Mouse (Mus musculus) CH12F3 (cell line): ENCODE data around the gene Faah.

Experiments used
- in situ Hi-C: fragments of 300-500 bp; cut with MboI; formaldehyde crosslinking; loops from 2 replicates; pipeline ENCODE4 v1.14.3; 2020; ENCODE audit warnings: low sequenced_read_pairs

Faah gene

DNA sequence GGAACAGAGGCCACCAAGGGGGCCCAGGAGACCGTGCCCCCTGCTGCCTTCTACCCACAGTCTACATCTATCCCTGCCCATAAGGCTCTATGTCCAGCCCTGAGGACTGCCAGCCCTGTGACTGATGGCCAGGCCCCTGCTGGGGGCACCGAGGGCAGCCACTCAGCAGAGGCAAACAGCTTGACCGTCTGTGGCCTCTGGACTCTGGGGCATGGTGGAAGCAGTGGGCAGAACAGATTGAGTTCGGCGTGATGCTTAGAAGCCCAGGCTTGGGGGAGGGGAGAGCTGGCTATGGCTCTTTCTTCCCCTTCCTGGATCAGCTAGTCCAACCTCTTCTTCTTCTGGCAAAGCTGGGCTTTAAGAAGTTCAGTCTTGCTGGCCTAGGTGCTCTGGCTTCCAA, 64.2 kb downstream of the Faah start:
- in situ Hi-C loops: no loop called here

DNA sequence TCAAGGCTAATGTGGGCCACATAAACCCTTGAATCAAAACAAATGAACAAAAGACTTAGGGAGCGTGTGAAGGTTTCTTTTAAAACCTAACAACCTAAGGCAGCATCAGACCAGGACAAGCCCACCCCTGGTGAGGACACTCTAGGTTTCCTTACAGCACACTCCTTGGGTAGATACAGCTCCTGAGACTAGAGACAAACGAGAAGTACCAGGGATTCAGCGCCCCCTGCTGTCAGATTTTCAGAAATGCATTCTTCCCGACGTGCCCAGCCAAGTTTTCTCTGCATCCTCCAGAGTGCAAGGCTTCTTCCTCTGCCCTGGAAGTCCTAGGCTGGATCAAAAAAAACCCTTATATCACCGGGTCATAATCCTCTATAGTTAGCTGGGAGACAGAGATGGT, 65.0 kb downstream of the Faah start:
- in situ Hi-C loops: no loop called here

DNA sequence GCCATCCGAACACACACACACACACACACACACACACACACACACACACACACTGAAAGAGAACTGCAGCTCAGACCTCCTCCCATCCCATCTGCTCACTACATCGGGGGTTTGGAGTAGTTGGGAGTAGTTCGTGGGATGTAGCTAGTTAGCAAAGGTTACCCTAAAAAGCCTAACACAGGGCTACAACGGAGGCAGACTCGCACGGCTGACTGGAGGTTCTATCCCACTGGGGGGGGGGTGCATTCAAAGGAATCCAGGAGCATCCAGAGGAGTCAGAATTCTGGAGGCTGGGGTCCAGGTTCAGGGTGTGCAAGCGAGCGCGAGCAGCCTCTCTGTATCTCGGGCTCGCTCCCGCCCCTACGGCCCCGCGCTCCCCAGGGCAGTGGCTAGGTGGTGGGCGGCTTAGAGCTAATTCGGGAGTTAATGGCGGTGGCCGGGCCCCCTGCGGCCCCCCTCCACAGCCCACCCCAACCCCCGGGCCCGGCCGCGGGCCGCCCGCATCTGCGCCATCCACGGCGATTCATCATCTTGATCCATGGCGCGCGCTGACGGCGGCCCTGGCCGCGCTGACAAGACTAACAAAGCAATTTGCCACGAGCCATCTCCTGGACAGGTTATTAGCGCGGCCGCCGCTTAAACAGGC, 73.9 kb downstream of the Faah start:
- in situ Hi-C loops: no loop called here

DNA sequence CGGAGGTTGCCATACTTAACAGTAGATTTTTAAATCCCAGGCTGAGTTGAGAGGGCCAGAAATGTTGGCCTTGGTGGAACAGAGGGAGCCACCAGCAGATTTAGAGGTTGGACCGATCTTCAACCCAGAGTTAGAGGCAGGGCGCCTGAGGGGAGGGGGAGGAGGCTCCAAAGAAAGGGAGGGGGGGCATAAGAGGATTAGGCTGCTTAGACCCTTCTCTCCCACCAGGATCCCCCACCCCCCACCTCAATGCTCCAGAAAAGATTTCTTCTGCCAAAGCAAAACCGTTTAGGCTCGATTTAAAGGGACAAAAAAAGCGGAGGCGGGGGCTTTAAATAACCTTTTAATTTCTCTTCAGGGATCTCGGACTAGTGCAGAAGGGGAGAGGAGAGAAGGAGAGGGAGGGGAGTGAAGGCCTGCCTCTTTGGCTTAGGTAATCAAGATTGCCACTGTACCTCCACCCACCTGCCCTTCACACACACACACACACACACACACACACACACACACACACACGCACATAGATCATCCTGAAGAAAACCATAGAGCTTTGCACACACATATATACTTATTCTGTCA, 76.4 kb downstream of the Faah start:
- in situ Hi-C loops: no loop called here

DNA sequence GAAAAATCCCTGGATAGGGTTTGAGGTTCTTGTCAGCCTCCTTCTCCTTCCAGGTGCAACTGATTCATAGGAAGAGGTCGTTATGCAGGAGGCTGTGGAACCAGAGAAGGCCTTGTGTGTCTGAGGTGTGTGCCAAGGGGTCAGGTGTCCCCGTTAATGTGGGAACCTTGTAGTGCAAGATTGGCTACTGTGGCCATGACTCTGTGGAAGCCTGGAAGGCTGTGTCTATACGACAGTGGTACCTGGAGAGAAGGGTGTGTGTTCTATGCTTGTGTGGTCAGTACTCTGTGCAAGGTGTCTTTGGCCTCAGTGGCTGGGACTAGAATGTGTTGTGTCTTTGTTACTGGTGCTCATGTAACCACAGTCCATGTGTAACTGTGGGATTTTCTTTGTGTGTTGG, 77.0 kb downstream of the Faah start:
- in situ Hi-C loops: no loop called here

DNA sequence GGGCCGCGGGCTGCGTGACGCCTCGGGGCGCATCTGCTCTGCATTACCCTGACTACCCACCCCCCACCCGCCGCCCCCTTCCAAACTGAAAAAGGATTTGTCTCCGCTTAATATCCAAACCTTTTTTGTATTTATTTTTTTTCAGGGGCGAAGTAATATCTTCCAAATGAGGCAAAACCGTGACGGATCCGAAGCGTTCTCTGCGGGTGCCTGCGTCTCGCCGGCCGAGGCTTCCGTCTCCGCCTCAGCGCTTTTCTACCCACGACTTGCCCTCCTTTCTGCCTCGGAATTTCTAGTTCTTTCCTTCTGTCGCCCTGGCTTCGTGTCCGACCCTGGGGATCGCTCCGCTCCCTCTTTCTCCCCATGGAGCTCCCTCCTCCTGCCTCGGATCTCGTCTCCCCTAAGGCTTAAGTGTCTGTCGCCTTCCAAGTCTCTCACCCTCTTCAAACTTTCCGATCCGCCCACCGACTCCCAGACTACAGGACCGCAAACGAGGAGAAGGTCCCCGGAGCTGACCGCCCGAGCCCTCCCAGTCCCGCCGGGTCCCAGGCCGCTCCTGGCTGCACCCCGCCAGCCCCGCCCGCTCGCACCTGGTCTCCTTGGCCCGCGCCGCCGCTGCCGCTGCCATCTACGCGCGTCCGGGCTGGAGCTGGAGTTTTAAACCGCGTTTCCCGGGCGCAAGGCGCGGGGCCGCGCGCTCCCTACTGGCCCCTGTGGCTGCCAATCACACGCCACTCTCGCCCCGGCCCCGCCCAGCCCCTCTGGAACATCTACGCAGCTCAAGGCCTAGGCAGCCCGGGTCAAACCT, 78.2 kb downstream of the Faah start, which contains the start of gene Dmbx1:
Gene Dmbx1 (minus strand): TSS at position 632 of the 808 bp plus-strand sequence.
- in situ Hi-C loops: no loop called here

GRCm38 (mm10) chr4:115938276-115939160, 79.2 kb downstream of the Faah start:
- in situ Hi-C loops: no loop called here

DNA sequence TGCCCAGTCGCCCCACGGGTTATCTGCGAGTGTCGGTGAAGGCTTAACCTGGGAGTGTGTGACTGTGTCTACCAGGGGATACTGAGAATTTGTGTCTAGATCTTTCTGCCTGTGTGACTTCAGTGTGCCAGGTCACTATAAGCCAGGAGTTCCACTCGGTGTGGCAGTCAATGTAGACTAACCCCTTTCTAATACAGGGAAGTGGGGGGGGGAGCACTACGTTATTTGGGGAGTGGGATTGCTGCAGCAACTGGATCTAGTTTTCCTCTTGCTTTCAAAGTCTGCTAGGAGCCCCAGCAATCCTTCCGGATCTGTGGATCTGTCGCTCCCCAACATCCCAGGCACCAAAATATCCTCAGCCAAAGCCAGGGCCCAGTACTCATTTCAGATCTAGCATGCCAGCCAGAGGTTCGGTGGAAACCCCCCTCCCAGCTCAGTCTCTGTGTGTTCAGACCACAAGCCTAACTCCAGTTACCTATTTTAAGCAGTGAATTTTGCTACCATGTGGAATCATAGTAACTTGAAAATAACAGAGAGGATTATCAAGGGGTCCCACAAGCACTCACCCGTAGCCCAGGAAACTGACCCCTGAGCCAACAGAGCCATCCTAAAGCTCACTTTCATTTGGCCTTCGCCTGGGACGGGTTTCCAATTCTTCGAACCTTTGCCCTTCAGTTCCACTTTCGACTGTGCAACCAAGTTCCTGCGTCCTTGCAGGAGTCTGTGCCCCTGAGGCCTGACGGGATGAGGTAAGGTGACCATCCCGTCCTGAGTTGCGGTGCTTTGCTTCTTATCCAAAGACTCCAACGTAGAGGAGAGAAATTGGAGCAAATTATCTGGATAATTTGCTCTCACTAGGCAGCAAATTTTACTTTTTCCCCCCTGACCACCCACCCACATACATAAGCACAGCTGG, 80.4 kb downstream of the Faah start:
- in situ Hi-C loops: no loop called here

GRCm38 (mm10) chr4:115936646-115937045, 81.1 kb downstream of the Faah start:
- in situ Hi-C loops: no loop called here

DNA sequence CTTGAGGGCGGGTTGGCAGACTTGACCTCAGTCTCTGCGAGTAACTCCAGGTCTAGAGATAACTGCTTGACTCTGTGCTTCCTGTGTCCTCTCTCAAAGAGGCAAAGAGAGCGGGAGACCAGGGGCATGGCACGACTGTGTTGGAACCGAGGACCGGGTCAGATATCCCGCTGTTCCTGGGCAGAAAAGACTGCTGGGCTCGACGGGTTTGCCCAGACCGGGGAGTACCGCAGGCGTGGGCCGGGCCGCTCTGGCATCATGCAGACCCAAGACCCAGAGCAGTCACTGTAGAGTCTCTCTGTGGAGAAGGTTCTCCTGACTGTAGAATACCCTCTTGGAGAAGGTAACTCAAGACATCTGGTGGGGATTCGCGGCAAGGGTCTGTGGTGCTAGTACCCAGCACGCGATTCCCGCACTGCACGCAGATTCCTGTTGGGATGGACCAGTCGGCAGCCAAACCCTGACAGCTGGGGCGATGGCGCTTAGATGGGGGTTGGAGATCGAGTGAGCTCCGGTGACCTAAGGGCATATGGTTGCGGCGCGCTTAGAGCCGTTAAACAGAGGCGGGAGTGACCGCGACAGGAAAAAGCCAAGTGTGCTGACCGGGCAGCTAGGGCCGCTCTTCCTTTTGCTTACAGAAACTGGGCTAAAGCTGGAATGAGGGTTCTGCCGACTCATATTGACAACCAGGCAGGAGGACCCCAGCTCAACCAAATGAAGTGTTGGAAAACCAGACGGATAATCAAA, 81.7 kb downstream of the Faah start:
- in situ Hi-C loops: no loop called here

DNA sequence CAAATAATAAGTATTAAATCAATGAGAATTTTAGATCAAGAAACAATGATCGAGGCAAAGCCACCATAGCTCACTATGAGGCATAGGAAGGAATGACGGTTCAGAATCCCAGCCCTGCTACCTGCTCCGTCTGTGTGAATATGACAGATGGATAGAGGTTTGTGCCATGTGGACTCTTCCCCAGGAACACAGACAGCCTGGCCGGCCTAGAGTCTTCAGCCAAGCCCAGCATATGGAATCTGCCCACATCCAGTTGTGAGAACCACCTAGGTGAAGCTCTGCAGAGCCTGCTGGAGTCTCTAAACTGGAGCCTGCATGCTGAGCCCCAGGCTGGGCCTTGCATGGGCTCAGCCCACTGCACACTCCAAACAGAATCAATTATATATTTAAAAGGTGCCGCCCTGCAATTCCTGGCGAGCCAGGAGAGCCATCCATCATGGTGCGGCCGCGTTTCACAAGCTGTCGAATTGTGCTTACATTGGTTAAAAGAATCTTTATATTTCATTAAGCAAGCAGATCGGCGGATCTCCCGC, 86.1 kb downstream of the Faah start:
- in situ Hi-C loops: no loop called here

DNA sequence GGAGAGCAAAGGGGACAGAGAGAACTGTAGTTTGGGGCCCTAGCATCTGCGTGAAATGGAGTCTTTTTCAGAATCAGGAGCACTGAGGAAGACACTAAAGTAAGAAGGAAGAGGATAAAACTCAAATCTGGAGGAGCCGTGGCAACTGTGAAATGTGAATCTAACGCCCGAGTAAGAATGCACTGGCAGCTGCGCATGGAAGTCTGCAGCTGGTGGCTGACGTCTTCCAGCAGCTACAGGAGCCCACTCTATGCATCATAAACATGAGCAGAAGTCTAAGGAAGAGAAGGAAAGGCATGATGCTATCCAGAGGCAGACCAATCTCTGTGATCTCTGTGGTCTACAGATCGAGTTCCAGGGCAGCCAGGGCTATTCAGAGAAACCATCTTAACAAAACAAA, 90.1 kb downstream of the Faah start:
- in situ Hi-C loops: no loop called here

DNA sequence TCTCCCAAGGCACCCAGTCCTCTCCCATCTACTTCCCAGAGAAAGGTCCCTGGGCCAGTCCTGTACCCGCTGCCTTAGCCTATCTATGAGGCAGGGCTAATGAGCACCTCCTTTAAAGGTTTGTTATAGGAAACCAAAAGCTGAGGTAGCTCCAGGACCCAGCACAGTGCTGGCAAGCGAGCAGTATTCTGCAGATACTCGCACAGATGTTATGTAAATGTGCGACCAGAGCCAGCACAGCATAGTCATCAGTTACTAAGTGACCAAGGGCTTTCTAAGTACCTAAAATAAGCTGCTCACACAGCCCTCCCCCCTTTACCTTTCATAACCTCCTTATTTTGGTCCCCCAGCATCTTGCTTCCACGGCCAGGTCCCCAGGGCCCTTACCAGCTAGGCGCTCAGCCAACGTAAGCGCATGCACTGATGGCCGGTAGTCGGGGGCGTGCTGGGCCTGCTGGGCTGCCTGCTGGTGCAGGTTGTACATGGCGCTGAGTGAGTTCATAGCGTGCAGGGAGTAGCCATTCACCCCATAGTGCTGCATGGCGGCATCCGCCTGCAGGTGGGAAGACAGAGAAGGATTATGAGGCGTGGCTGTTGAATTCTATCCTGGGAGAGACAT, 94.4 kb downstream of the Faah start:
- in situ Hi-C loops: no loop called here

GRCm38 (mm10) chr4:115922688-115923087, 95.0 kb downstream of the Faah start:
- in situ Hi-C loops: no loop called here

- in situ Hi-C loops: no loop called here
Observed at GRCm38 (mm10) chr4:115919911-115920310, 97.8 kb downstream of the Faah start.
